Mouse (Mus musculus): ENCODE data around the gene Slc38a2. TPM values are rescaled to one million over a fixed set of nuclear protein-coding genes. Genes with fewer than 3 reads are reported as not detected.
A peak's percentile ranks its signal among the peaks of the same experiment; 100 is the strongest.

Slc38a2 gene
- polyA plus RNA-seq, 1 experiment from 2014 or later, result 217 TPM

DNA sequence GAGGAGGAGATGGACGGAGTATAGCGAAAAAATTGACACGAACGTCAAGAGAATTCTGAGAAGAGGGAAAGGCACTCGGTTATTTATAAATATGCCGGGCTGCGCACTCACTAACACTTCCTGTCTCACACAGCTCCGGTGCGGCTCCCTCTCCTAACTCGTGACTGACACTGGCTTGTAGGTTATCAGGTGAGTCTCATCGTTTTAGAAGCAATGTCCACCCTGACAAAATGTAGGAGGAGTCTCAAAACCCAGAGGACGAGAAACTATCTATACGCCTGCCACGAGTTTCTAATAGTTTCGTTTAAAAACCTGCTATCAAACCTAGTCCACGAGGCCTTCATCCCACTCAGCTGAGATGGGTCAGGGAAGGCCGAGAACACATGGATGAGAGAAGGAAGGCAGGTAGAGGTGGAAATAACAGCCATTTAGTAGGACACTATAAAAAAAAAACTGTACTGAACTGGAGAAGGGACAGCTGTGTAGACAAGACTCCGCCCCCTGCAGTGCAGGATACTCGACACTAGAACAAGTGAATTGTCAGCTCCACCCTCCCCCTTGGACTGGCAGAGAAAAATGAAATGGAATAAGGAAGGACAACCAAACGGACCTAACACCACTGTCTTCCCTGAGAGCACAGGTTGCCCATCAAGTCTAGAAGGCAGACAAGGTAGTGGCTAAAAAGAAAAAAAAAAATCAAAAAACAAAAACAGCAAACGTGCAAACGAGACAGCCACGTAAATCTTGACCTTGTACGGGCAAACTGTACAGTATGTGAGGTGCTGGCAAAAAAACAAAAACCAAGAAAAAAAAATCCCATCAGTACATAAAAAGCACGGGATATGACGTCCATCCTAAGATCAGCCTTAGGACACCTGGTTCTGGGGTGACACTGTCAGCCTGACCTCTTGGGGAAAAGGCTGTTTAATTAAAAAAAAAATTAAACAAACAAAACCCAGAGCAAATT lies 3.8 kb downstream of the Slc38a2 start:
- H3K9me3 ChIP-seq (ENCODE audit: control insufficient read depth, low read length), result no peaks in the 10 kb centered on the region
- H3K27ac ChIP-seq (ENCODE audit: low read depth, low read length), result no peak overlapping the region
- peak overlapping the region; percentile 0; the same call in 1 of the 2 replicates for H3K4me2 ChIP-seq (ENCODE audit: low read depth)
- peaks cover 13% of the 10 kb centered on the region for H3K4me1 ChIP-seq (ENCODE audit: control insufficient read depth, insufficient read depth, low read length)
- H3K27me3 ChIP-seq (ENCODE audit: control insufficient read depth, insufficient read depth, low read length), result no peaks in the 10 kb centered on the region
- 85% methylated on average over 26 of the region's 26 CpGs for WGBS
- H3K4me3 ChIP-seq (ENCODE audit: low read depth, low read length), result no peak overlapping the region
- H3K36me3 ChIP-seq (ENCODE audit: control insufficient read depth, insufficient read depth, low read length), result peaks cover 32% of the 10 kb centered on the region
- H3K9ac ChIP-seq (ENCODE audit: low read length), result no peak overlapping the region
- no peak for ATAC-seq (ENCODE audit: insufficient read depth, low FRiP score, low TSS enrichment)
- DNase-seq (ENCODE audit: low spot score), result peak; percentile 10

- Histone ChIP-seq H3K9me3 (ENCODE audit: control insufficient read depth, low read length) (no peaks in the 10 kb centered on the region), H3K4me2 (ENCODE audit: low read depth) (no peak overlapping the region), H3K27ac (ENCODE audit: low read depth, low read length) (no peak overlapping the region), H3K4me1 (ENCODE audit: control insufficient read depth, insufficient read depth, low read length) (peaks cover 8% of the 10 kb centered on the region), H3K27me3 (ENCODE audit: control insufficient read depth, insufficient read depth, low read length) (no peaks in the 10 kb centered on the region), H3K4me3 (ENCODE audit: low read depth, low read length) (no peak overlapping the region), H3K36me3 (ENCODE audit: control insufficient read depth, insufficient read depth, low read length) (peaks cover 39% of the 10 kb centered on the region), H3K9ac (ENCODE audit: low read length) (no peak overlapping the region)
- 96% methylated on average over 7 of the region's 7 CpGs for WGBS
- ATAC-seq (ENCODE audit: insufficient read depth, low FRiP score, low TSS enrichment), result no peak
- no peak for DNase-seq (ENCODE audit: low spot score)
These were observed 4.5 kb downstream of the Slc38a2 start for GRCm38 (mm10) chr15:96694988-96695387.

DNA sequence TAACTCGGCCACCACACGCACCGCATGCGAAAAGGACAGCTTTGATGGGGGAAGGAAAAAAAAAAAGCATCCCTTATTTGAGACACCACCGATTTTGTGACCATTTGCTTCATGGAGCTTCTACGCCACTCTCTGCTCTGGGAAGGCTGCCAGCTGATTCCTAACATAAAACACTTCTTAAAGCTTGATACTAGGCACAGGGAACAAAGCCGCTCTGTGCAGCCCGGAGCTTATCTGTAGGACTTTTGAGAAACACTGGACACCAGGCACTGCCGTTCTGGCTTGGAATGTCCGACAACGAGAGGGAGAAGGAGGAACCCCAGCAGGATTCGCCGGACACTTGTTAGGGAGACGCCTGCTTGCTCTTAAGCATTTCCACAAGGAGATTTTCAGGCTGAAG lies 5.8 kb downstream of the Slc38a2 start:
- Histone ChIP-seq H3K9ac (ENCODE audit: low read length) (no peak overlapping the region), H3K4me2 (ENCODE audit: low read depth) (no peak overlapping the region), H3K27ac (ENCODE audit: low read depth, low read length) (no peak overlapping the region), H3K36me3 (ENCODE audit: control insufficient read depth, insufficient read depth, low read length) (peaks cover 43% of the 10 kb centered on the region), H3K4me1 (ENCODE audit: control insufficient read depth, insufficient read depth, low read length) (peaks cover 8% of the 10 kb centered on the region), H3K9me3 (ENCODE audit: control insufficient read depth, low read length) (no peaks in the 10 kb centered on the region), H3K27me3 (ENCODE audit: control insufficient read depth, insufficient read depth, low read length) (no peaks in the 10 kb centered on the region), H3K4me3 (ENCODE audit: low read depth, low read length) (no peak overlapping the region)
- 94% methylated on average over 14 of the region's 14 CpGs for WGBS
- DNase-seq (ENCODE audit: low spot score) (no peak), ATAC-seq (ENCODE audit: insufficient read depth, low FRiP score, low TSS enrichment) (no peak)

- Histone ChIP-seq H3K4me1 (ENCODE audit: control insufficient read depth, insufficient read depth, low read length) (peaks cover 6% of the 10 kb centered on the region), H3K36me3 (ENCODE audit: control insufficient read depth, insufficient read depth, low read length) (peaks cover 51% of the 10 kb centered on the region), H3K4me3 (ENCODE audit: low read depth, low read length) (no peak overlapping the region), H3K9me3 (ENCODE audit: control insufficient read depth, low read length) (no peaks in the 10 kb centered on the region), H3K27me3 (ENCODE audit: control insufficient read depth, insufficient read depth, low read length) (no peaks in the 10 kb centered on the region), H3K4me2 (ENCODE audit: low read depth) (no peak overlapping the region), H3K9ac (ENCODE audit: low read length) (no peak overlapping the region), H3K27ac (ENCODE audit: low read depth, low read length) (no peak overlapping the region)
- 95% methylated on average over 11 of the region's 11 CpGs for WGBS
- no peak for ATAC-seq (ENCODE audit: insufficient read depth, low FRiP score, low TSS enrichment)
- DNase-seq (ENCODE audit: low spot score), result no peak
These were observed 7.1 kb downstream of the Slc38a2 start for GRCm38 (mm10) chr15:96692401-96692800.

- Histone ChIP-seq H3K27me3 (ENCODE audit: control insufficient read depth, insufficient read depth, low read length) (no peaks in the 10 kb centered on the region), H3K4me2 (ENCODE audit: low read depth) (no peak overlapping the region), H3K27ac (ENCODE audit: low read depth, low read length) (no peak overlapping the region), H3K4me3 (ENCODE audit: low read depth, low read length) (no peak overlapping the region), H3K36me3 (ENCODE audit: control insufficient read depth, insufficient read depth, low read length) (peaks cover 49% of the 10 kb centered on the region), H3K4me1 (ENCODE audit: control insufficient read depth, insufficient read depth, low read length) (no peaks in the 10 kb centered on the region), H3K9me3 (ENCODE audit: control insufficient read depth, low read length) (no peaks in the 10 kb centered on the region), H3K9ac (ENCODE audit: low read length) (no peak overlapping the region)
- ATAC-seq (ENCODE audit: insufficient read depth, low FRiP score, low TSS enrichment) (no peak), DNase-seq (ENCODE audit: low spot score) (no peak)
- 89% methylated on average over 15 of the region's 15 CpGs for WGBS
These were observed 8.1 kb downstream of the Slc38a2 start for GRCm38 (mm10) chr15:96691381-96691780.

DNA sequence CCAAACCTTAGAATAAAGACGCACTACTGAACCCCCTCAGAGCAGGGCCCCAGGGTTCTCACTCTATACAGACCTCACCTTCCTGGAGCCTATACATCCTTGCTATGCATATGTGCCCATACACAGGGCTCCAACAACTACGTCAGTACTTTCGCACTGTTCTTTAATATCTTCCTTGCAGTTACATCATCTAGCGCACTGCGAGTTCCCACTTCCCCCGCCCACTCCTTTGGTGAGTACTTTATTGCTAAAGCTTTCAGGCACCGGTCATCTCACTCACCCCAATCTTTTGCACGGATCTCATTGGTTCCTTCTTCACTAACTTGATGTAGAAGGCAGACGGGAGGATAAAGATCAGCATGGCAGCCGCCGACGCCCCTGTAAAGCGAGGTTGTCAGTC lies 8.7 kb downstream of the Slc38a2 start:
- Histone ChIP-seq H3K9me3 (ENCODE audit: control insufficient read depth, low read length) (no peaks in the 10 kb centered on the region), H3K27ac (ENCODE audit: low read depth, low read length) (no peak overlapping the region), H3K36me3 (ENCODE audit: control insufficient read depth, insufficient read depth, low read length) (peaks cover 49% of the 10 kb centered on the region), H3K4me3 (ENCODE audit: low read depth, low read length) (no peak overlapping the region), H3K9ac (ENCODE audit: low read length) (no peak overlapping the region), H3K4me1 (ENCODE audit: control insufficient read depth, insufficient read depth, low read length) (no peaks in the 10 kb centered on the region), H3K27me3 (ENCODE audit: control insufficient read depth, insufficient read depth, low read length) (no peaks in the 10 kb centered on the region), H3K4me2 (ENCODE audit: low read depth) (no peak overlapping the region)
- no peak for ATAC-seq (ENCODE audit: insufficient read depth, low FRiP score, low TSS enrichment)
- 93% methylated on average over 13 of the region's 13 CpGs for WGBS
- DNase-seq (ENCODE audit: low spot score), result no peak

GRCm38 (mm10) chr15:96689919-96690318 lies 9.6 kb downstream of the Slc38a2 start:
- Histone ChIP-seq H3K9me3 (ENCODE audit: control insufficient read depth, low read length) (no peaks in the 10 kb centered on the region), H3K27ac (ENCODE audit: low read depth, low read length) (no peak overlapping the region), H3K4me3 (ENCODE audit: low read depth, low read length) (no peak overlapping the region), H3K4me2 (ENCODE audit: low read depth) (no peak overlapping the region), H3K9ac (ENCODE audit: low read length) (no peak overlapping the region), H3K36me3 (ENCODE audit: control insufficient read depth, insufficient read depth, low read length) (peaks cover 45% of the 10 kb centered on the region), H3K4me1 (ENCODE audit: control insufficient read depth, insufficient read depth, low read length) (no peaks in the 10 kb centered on the region), H3K27me3 (ENCODE audit: control insufficient read depth, insufficient read depth, low read length) (no peaks in the 10 kb centered on the region)
- ATAC-seq (ENCODE audit: insufficient read depth, low FRiP score, low TSS enrichment), result no peak
- DNase-seq (ENCODE audit: low spot score), result no peak
- 97% methylated on average over 9 of the region's 9 CpGs for WGBS

- Histone ChIP-seq H3K4me1 (ENCODE audit: control insufficient read depth, insufficient read depth, low read length) (no peaks in the 10 kb centered on the region), H3K27me3 (ENCODE audit: control insufficient read depth, insufficient read depth, low read length) (no peaks in the 10 kb centered on the region), H3K27ac (ENCODE audit: low read depth, low read length) (no peak overlapping the region), H3K9me3 (ENCODE audit: control insufficient read depth, low read length) (no peaks in the 10 kb centered on the region), H3K9ac (ENCODE audit: low read length) (no peak overlapping the region), H3K4me2 (ENCODE audit: low read depth) (no peak overlapping the region), H3K36me3 (ENCODE audit: control insufficient read depth, insufficient read depth, low read length) (peaks cover 40% of the 10 kb centered on the region), H3K4me3 (ENCODE audit: low read depth, low read length) (no peak overlapping the region)
- DNase-seq (ENCODE audit: low spot score) (no peak), ATAC-seq (ENCODE audit: insufficient read depth, low FRiP score, low TSS enrichment) (no peak)
- WGBS, result 95% methylated on average over 12 of the region's 12 CpGs
These were observed 10.7 kb downstream of the Slc38a2 start for GRCm38 (mm10) chr15:96688784-96689318.

DNA sequence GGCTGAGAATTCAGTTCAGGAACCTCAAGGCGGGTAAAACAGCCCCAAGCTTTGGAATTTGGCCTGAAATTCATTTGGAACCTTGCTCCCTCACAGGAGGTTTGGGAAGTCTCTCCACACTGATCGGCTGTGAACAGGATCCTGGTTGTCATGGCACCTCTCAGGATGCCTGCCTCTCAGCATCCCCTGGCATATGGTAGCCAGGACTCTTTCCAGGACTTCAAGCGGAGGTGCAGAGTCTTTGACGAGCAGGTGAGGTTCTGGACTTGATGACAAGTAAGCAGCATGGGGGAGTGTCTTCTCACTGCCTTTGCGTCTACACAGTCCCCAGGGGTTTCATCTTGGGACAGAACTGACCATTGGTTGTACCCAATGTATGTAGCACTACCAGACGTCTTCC lies 11.5 kb downstream of the Slc38a2 start:
- H3K9ac ChIP-seq (ENCODE audit: low read length), result no peak overlapping the region
- no peaks in the 10 kb centered on the region for H3K27me3 ChIP-seq (ENCODE audit: control insufficient read depth, insufficient read depth, low read length)
- H3K4me2 ChIP-seq (ENCODE audit: low read depth), result no peak overlapping the region
- no peak overlapping the region for H3K27ac ChIP-seq (ENCODE audit: low read depth, low read length)
- ATAC-seq (ENCODE audit: insufficient read depth, low FRiP score, low TSS enrichment), result no peak
- no peak for DNase-seq (ENCODE audit: low spot score)
- no peaks in the 10 kb centered on the region for H3K4me1 ChIP-seq (ENCODE audit: control insufficient read depth, insufficient read depth, low read length)
- H3K4me3 ChIP-seq (ENCODE audit: low read depth, low read length), result no peak overlapping the region
- peaks cover 35% of the 10 kb centered on the region for H3K36me3 ChIP-seq (ENCODE audit: control insufficient read depth, insufficient read depth, low read length)
- H3K9me3 ChIP-seq (ENCODE audit: control insufficient read depth, low read length), result no peaks in the 10 kb centered on the region
- WGBS, result 86% methylated on average over 6 of the region's 6 CpGs
